Mouse (Mus musculus): ENCODE data around the gene Sgsm3. TPM values are rescaled to one million over a fixed set of nuclear protein-coding genes. Genes with fewer than 3 reads are reported as not detected.

The Sgsm3 gene
- total and polyA plus RNA-seq, 2 experiments from 2014 or later, result 60.6 to 91.4 TPM

DNA sequence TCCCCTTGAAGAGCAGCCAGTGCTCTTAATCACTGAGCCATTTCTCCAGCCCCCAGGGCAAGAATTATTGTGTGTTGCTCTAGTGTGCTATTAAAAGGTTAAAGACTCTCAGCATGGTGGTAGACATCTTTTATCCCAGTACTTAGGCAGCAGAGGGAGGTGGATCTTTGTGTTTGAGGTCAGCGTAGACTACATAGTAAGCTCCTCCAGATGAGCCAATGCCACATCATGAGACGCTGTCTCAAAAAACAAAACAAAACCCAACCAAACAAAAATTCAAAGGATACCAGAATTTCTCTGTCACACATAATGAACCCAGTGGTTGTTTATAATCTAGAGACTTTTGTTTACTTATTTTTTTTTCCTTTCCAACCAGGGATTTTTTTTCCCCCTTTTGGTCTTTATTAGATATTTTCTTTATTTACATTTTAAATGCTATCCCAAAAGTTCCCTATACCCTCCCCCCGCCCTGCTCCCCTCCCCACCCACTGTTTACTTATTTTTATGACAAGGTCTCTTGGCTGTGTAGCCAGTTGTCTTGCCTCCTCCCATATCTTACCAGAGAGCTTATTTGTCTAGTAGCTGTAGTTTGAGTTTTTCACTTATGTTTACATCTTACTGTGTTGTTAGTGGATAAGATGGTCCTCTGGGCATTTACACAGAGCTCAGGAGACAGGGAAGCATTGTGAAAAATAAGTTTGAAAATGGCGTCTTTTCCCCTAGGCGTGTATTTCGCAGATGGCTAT, 18.7 kb downstream of the Sgsm3 start:
- Histone ChIP-seq H3K4me1 (ENCODE audit: insufficient read depth, low read length) (no peaks in the 10 kb centered on the region), H3K27me3 (ENCODE audit: insufficient read depth, low read length) (no peaks in the 10 kb centered on the region), H3K36me3 (ENCODE audit: insufficient read depth, low read length) (no peaks in the 10 kb centered on the region), H3K27ac (no peak overlapping the region), H3K9ac (replicated peaks; ENCODE audit: low read length) (no peak overlapping the region), H3K9me3 (ENCODE audit: low read length) (no peaks in the 10 kb centered on the region), H3K4me2 (ENCODE audit: low read depth, low read length) (no peak overlapping the region), H3K4me3 (ENCODE audit: low read length) (no peak overlapping the region)
- WGBS, result 79% methylated on average over 6 of the region's 6 CpGs
- DNase-seq (ENCODE audit: low spot score) (no peak), ATAC-seq (no peak)
- no peak for TF ChIP-seq CTCF (IDR thresholded peaks at IDR 0.05; ENCODE audit: low read depth)

DNA sequence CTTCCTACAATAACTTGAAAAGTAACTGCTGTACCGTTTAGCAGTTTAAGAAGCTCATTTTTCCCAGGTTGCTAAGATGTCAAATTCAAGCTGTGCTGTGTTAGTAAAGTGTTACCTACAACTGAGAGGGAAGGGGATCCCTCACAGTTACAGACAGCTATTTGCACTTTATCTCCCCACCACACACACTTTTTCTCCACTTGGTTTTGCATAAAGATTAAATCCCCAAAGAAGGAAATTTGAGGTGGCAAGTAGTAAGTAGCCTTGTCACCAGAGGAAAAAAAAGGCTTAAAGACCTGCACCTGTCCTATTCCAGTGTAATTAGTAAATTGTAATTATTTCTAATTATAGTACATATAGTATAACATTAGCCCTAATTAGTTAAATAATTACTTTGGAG, 19.5 kb downstream of the Sgsm3 start:
- no peak for DNase-seq (ENCODE audit: low spot score)
- H3K9me3 ChIP-seq (ENCODE audit: low read length), result no peaks in the 10 kb centered on the region
- 65% methylated on average over 1 of the region's 1 CpGs for WGBS

DNA sequence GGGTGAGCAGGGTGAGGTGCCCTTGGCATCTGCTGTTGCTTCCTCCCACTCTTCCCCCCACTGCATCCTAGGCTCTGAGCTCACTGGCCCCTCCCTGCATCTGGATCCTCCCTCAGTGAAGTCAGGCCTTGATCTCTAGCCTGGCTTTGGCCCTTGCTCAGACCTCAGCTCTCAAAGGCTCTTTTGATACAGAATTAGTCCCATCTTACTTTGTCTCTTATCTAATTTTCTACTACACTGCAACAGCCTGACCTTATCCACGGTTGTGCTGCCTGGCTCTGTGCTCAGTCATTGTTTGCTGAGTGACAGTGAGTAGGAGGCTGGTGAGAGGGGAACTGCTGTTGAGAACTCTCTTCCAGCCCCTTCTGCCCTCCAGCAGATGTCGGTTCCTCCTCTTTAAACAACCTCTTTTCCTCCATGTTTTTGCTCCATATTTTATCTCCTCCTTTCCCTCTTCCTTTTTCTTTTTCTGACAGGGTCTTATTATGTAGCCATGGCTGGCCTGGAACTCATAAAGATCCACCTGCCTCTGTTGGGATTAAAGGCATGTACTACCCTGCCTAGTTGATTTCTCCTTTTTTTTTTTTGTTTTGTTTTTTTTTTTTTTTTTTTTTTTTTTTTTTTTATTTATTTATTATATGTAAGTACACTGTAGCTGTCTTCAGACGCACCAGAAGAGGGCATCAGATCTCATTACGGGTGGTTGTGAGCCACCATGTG, 23.0 kb downstream of the Sgsm3 start:
- DNase-seq (ENCODE audit: low spot score) (no peak), ATAC-seq (no peak)
- Histone ChIP-seq H3K4me3 (ENCODE audit: low read length) (no peak overlapping the region), H3K4me2 (ENCODE audit: low read depth, low read length) (no peak overlapping the region), H3K4me1 (ENCODE audit: insufficient read depth, low read length) (no peaks in the 10 kb centered on the region), H3K9ac (replicated peaks; ENCODE audit: low read length) (no peak overlapping the region), H3K9me3 (ENCODE audit: low read length) (no peaks in the 10 kb centered on the region), H3K27me3 (ENCODE audit: insufficient read depth, low read length) (no peaks in the 10 kb centered on the region), H3K27ac (no peak overlapping the region), H3K36me3 (ENCODE audit: insufficient read depth, low read length) (0 out of 2 replicates have a peak, but pooled peaks cover 5% of the 10 kb centered on the region)
- TF ChIP-seq CTCF (IDR thresholded peaks at IDR 0.05; ENCODE audit: low read depth), result no peak
- WGBS, result 34% methylated on average over 2 of the region's 4 CpGs

More for the DNA sequence above, 19.5 kb downstream of the Sgsm3 start:
- Histone ChIP-seq H3K9ac (replicated peaks; ENCODE audit: low read length) (no peak overlapping the region), H3K27me3 (ENCODE audit: insufficient read depth, low read length) (no peaks in the 10 kb centered on the region), H3K36me3 (ENCODE audit: insufficient read depth, low read length) (no peaks in the 10 kb centered on the region), H3K27ac (no peak overlapping the region), H3K4me2 (ENCODE audit: low read depth, low read length) (no peak overlapping the region), H3K4me3 (ENCODE audit: low read length) (no peak overlapping the region), H3K4me1 (ENCODE audit: insufficient read depth, low read length) (no peaks in the 10 kb centered on the region)
- no peak for ATAC-seq
- TF ChIP-seq CTCF (IDR thresholded peaks at IDR 0.05; ENCODE audit: low read depth), result no peak

DNA sequence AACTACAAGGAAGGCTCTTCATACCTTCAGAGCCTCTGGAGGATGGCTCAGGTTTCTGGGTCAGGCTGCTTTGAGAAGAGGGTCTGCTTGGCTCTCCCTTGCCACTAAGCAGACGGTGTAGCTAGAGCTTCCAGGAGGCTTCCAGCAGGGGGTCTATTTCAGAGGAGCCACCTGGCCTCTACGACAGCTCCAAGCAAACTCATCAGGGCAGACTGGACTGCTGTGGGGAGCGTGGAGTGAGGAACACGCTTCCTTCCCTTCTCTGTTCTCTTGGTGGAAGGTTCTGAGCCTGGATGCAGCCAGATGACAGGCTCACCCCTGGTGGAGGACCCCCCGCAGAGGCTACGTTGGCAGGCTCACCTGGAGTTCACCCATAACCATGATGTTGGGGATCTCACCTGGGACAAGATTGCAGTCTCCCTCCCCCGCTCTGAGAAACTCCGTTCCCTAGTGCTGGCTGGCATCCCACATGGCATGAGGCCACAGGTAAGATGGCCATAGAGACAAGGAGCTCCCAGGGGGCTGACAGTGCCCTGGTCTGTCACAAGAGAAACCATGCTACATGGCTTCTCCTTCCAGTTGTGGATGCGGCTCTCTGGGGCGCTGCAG, 28.7 kb downstream of the Sgsm3 start:
- Histone ChIP-seq H3K9ac (replicated peaks; ENCODE audit: low read length) (no peak overlapping the region), H3K4me2 (ENCODE audit: low read depth, low read length) (no peak overlapping the region), H3K27ac (no peak overlapping the region), H3K4me3 (ENCODE audit: low read length) (no peak overlapping the region), H3K36me3 (ENCODE audit: insufficient read depth, low read length) (peaks cover 32% of the 10 kb centered on the region), H3K9me3 (ENCODE audit: low read length) (no peaks in the 10 kb centered on the region), H3K27me3 (ENCODE audit: insufficient read depth, low read length) (no peaks in the 10 kb centered on the region), H3K4me1 (ENCODE audit: insufficient read depth, low read length) (no peaks in the 10 kb centered on the region; the same call in 1 of the 2 replicates)
- 80% methylated on average over 10 of the region's 10 CpGs for WGBS
- ATAC-seq (no peak), DNase-seq (ENCODE audit: low spot score) (no peak)
- TF ChIP-seq CTCF (IDR thresholded peaks at IDR 0.05; ENCODE audit: low read depth), result no peak

DNA sequence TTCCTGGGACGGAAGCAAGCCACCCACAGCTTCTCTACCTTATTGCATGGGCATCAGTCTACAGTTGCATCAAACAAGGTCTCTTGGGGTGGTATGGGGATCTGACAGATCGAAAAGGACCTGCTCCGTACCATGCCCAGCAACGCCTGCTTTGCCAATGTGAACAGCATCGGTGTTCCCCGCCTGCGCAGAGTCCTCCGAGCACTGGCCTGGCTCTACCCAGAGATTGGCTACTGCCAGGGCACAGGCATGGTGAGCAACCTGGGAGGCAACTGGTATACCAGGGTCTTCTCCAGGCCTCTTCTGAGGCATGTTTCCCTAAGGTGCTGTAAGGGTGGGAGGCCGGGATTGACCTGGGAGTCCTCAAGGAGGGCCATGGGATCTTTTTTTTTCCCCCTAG, 29.8 kb downstream of the Sgsm3 start:
- ATAC-seq, result no peak
- H3K4me1 ChIP-seq (ENCODE audit: insufficient read depth, low read length), result no peaks in the 10 kb centered on the region; the same call in 1 of the 2 replicates

DNA sequence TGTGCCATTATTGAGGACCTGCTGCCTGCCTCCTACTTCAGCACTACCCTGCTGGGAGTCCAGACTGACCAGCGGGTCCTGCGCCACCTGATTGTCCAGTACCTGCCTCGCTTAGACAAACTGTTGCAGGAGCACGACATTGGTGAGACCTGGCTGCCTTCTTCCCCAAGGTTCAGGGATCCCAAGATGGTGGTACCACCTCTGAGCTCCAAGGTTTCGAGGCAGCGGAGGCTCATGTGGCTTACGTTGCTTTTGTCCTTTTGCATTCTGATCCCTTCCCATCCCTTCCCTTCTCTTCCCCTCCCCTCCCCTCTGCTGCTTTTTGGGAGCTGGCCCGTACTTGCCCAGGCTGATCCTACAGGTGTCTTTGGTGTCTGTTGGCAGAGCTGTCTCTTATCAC, 30.3 kb downstream of the Sgsm3 start:
- no peak overlapping the region for H3K9ac ChIP-seq (replicated peaks; ENCODE audit: low read length)
- no peak overlapping the region for H3K27ac ChIP-seq
- no peaks in the 10 kb centered on the region for H3K9me3 ChIP-seq (ENCODE audit: low read length)
- no peak overlapping the region for H3K4me3 ChIP-seq (ENCODE audit: low read length)
- whole genome bisulfite sequencing, result 88% methylated on average over 8 of the region's 8 CpGs
- H3K36me3 ChIP-seq (ENCODE audit: insufficient read depth, low read length), result peaks cover 39% of the 10 kb centered on the region
- no peak for TF ChIP-seq CTCF (IDR thresholded peaks at IDR 0.05; ENCODE audit: low read depth)
- no peak overlapping the region for H3K4me2 ChIP-seq (ENCODE audit: low read depth, low read length)
- no peak for ATAC-seq
- no peak for DNase-seq (ENCODE audit: low spot score)
- H3K27me3 ChIP-seq (ENCODE audit: insufficient read depth, low read length), result no peaks in the 10 kb centered on the region
- no peaks in the 10 kb centered on the region; the same call in 1 of the 2 replicates for H3K4me1 ChIP-seq (ENCODE audit: insufficient read depth, low read length)

More for the DNA sequence above, 29.8 kb downstream of the Sgsm3 start:
- no peaks in the 10 kb centered on the region for H3K9me3 ChIP-seq (ENCODE audit: low read length)
- no peak overlapping the region for H3K4me2 ChIP-seq (ENCODE audit: low read depth, low read length)
- H3K4me3 ChIP-seq (ENCODE audit: low read length), result no peak overlapping the region
- H3K27me3 ChIP-seq (ENCODE audit: insufficient read depth, low read length), result no peaks in the 10 kb centered on the region
- no peak overlapping the region for H3K9ac ChIP-seq (replicated peaks; ENCODE audit: low read length)
- DNase-seq (ENCODE audit: low spot score), result no peak
- H3K27ac ChIP-seq, result no peak overlapping the region
- 98% methylated on average over 9 of the region's 9 CpGs for WGBS
- no peak for TF ChIP-seq CTCF (IDR thresholded peaks at IDR 0.05; ENCODE audit: low read depth)
- peaks cover 39% of the 10 kb centered on the region for H3K36me3 ChIP-seq (ENCODE audit: insufficient read depth, low read length)
